Mouse (Mus musculus) midbrain, embryonic 14.5 days (tissue): ENCODE data around the gene Cdk14. TPM values are rescaled to one million over a fixed set of nuclear protein-coding genes. Genes with fewer than 3 reads are reported as not detected.

ENCODE experiments used
- ATAC-seq: fragments of 200-750 bp; cut with Nextera tagmentation; 2 replicates; pipeline ENCODE4 v1.8.0; 2017; ENCODE audit warnings: moderate number of reproducible peaks, moderate library complexity; ENCODE audit not compliant: low FRiP score, low TSS enrichment
- DNase-seq: peaks from one replicate; pipeline ENCODE4 v3.0.0-alpha.2; 2015
- H3K27ac ChIP-seq: fragments of 300-500 bp; sonication (generic); replicated peaks from 2 replicates; pipeline ENCODE4 v1.5.1; 2014; ENCODE audit warnings: mild to moderate bottlenecking, low read depth, low read length, moderate library complexity
- H3K27me3 ChIP-seq: fragments of 300-500 bp; sonication (generic); 2 replicates; pipeline ENCODE4 v1.6.1; 2014; ENCODE audit warnings: low read length, control low read depth, mixed read lengths; ENCODE audit not compliant: control insufficient read depth, insufficient read depth
- H3K36me3 ChIP-seq: fragments of 300-500 bp; sonication (generic); 2 replicates; pipeline ENCODE4 v1.6.1; 2014; ENCODE audit warnings: low read length, control low read depth; ENCODE audit not compliant: control insufficient read depth, insufficient read depth
- H3K4me1 ChIP-seq: fragments of 300-500 bp; sonication (generic); 2 replicates; pipeline ENCODE4 v1.6.1; 2014; ENCODE audit warnings: mild to moderate bottlenecking, antibody characterized with exemption, low read length, control low read depth; ENCODE audit not compliant: control insufficient read depth, insufficient read depth
- H3K4me2 ChIP-seq: fragments of 300-500 bp; sonication (generic); 2 replicates; pipeline ENCODE4 v1.6.1; 2014; ENCODE audit warnings: mild to moderate bottlenecking, low read length, moderate library complexity
- H3K4me3 ChIP-seq: fragments of 300-500 bp; sonication (generic); replicated peaks from 2 replicates; pipeline ENCODE4 v1.5.1; 2014; ENCODE audit warnings: low read depth, low read length
- H3K9ac ChIP-seq: fragments of 300-500 bp; sonication (generic); replicated peaks from 2 replicates; pipeline ENCODE4 v1.6.1; 2014; ENCODE audit warnings: mild to moderate bottlenecking, low read length, moderate library complexity
- H3K9me3 ChIP-seq: fragments of 300-500 bp; sonication (generic); 2 replicates; pipeline ENCODE4 v1.6.1; 2016; ENCODE audit warnings: low read length, control low read depth, mixed read lengths; ENCODE audit not compliant: control insufficient read depth
- WGBS: fragments of 180-500 bp; shearing (Covaris S2); extraction: QIAGEN DNeasy Blood & Tissue Kit; methylation state at CpG from one replicate; pipeline ENCODE4 v1.1.7; 2014; 5-methylcytosine and 5-hydroxymethylcytosine counted together
- polyA plus RNA-seq: library from polyadenylated mRNA; unstranded; fragments of >200 nt; fragmentation: Nextera tagmentation; extraction: Ambion mirVana; gene quantifications from 2 replicates; pipeline ENCODE4 v1.2.1, GENCODE M21; 2014

Cdk14 gene
- polyA plus RNA-seq, 1 experiment from 2014 or later: 54.0 TPM

- Histone ChIP-seq H3K4me2 (peak overlapping the region; percentile 91), H3K9ac (peak overlapping the region; percentile 96), H3K4me1 (peaks cover 7% of the 10 kb centered on the region), H3K36me3 (peaks cover 4% of the 10 kb centered on the region; the same call in 1 of the 2 replicates), H3K27me3 (no peaks in the 10 kb centered on the region), H3K4me3 (peak overlapping the region; percentile 90), H3K27ac (peak overlapping the region; percentile 99), H3K9me3 (no peaks in the 10 kb centered on the region)
- DNase-seq: peak; percentile 56
- 1% methylated on average over 23 of the region's 23 CpGs for WGBS
- ATAC-seq: no peak
Observed at GRCm38 (mm10) chr5:4758331-4759080, 661.6 kb downstream of the Cdk14 start.

DNA sequence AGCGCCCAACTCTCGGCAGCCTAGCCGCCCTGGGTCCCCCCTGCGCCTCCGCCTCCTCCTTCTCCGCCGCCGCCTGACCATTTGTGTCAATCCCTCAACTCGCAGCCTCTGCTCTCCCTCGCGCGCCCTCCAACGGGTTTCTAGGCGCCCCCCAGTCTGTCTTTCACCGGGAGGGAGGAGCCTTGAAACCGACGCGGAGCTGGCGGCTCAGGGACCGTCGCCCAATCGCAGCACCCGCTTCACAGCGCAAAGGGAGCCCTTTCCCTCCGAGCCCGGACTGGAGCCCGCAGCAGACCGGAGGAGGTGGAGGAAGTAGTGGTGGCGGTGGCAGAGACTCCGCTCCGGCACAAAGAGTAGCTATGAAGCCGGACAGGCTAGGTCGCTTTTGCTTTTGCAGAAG is 662.2 kb downstream of the Cdk14 start, which contains the start of gene Fzd1:
TSS of gene Fzd1 (minus strand) at position 134 of the 400 bp plus-strand sequence.
- Histone ChIP-seq H3K27me3 (no peaks in the 10 kb centered on the region), H3K36me3 (peaks cover 4% of the 10 kb centered on the region; the same call in 1 of the 2 replicates), H3K27ac (peak within 1 kb of the TSS; percentile 99), H3K4me2 (peak within 1 kb of the TSS; percentile 91), H3K9ac (peak within 1 kb of the TSS; percentile 96), H3K9me3 (no peaks in the 10 kb centered on the region), H3K4me3 (peak within 1 kb of the TSS; percentile 90), H3K4me1 (peaks cover 7% of the 10 kb centered on the region)
- DNase-seq (peak; percentile 97), ATAC-seq (peak; percentile 94)
- under 1% methylated on average over 33 of the region's 33 CpGs for WGBS

GRCm38 (mm10) chr5:4756871-4757711 is 663.0 kb downstream of the Cdk14 start:
- H3K36me3 ChIP-seq: peaks cover 4% of the 10 kb centered on the region; the same call in 1 of the 2 replicates
- H3K4me1 ChIP-seq: peaks cover 7% of the 10 kb centered on the region
- WGBS: under 1% methylated on average over 79 of the region's 80 CpGs
- H3K4me2 ChIP-seq: peak overlapping the region; percentile 91
- H3K4me3 ChIP-seq: peak overlapping the region; percentile 90
- DNase-seq (peak; percentile 80), ATAC-seq (peak; percentile 43)
- H3K9ac ChIP-seq: peak overlapping the region; percentile 96
- no peaks in the 10 kb centered on the region for H3K27me3 ChIP-seq
- no peaks in the 10 kb centered on the region for H3K9me3 ChIP-seq
- peak overlapping the region; percentile 99 for H3K27ac ChIP-seq

DNA sequence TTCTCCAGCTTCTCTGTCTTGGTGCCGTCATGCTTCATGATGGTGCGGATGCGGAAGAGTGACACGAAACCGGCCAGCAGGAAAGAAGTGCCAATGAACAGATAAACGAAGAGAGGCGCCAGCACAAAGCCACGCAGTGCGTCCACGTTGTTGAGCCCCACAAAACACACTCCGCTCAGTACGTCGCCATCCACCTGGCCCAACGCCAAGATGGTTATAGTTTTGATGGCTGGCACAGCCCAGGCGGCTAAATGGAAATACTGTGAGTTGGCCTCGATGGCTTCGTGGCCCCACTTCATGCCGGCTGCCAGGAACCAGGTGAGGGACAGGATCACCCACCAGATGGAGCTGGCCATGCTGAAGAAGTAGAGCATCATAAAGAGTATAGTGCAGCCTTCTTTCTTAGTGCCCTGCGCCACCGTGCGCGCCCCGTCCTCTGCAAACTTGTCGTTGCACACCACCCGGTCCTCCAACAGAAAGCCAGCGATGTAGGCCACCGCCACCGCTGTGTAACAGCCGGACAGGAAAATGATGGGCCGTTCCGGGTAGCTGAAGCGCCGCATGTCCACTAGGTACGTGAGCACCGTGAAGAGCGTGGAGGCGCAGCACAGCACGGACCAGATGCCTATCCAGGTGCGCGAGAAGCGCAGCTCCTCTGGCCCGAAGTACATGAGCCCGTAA is 664.0 kb downstream of the Cdk14 start:
- Histone ChIP-seq H3K27ac (peak overlapping the region; percentile 99), H3K4me2 (peak overlapping the region; percentile 91), H3K4me3 (peak overlapping the region; percentile 90), H3K36me3 (peaks cover 8% of the 10 kb centered on the region; the same call in 1 of the 2 replicates), H3K27me3 (no peaks in the 10 kb centered on the region), H3K4me1 (peaks cover 7% of the 10 kb centered on the region), H3K9ac (peak overlapping the region; percentile 96), H3K9me3 (no peaks in the 10 kb centered on the region)
- ATAC-seq: peak; percentile 0; the same call in 1 of the 2 replicates
- DNase-seq: peak; percentile 77
- WGBS: under 1% methylated on average over 43 of the region's 43 CpGs

- DNase-seq (peak; percentile 48), ATAC-seq (no peak)
- Histone ChIP-seq H3K9me3 (no peaks in the 10 kb centered on the region), H3K27ac (peak overlapping the region; percentile 99), H3K36me3 (peaks cover 8% of the 10 kb centered on the region; the same call in 1 of the 2 replicates), H3K4me3 (peak overlapping the region; percentile 90), H3K4me2 (peak overlapping the region; percentile 91), H3K27me3 (no peaks in the 10 kb centered on the region), H3K9ac (peak overlapping the region; percentile 96), H3K4me1 (peaks cover 7% of the 10 kb centered on the region)
- WGBS: 28% methylated on average over 11 of the region's 11 CpGs
Observed at GRCm38 (mm10) chr5:4755326-4755725, 664.8 kb downstream of the Cdk14 start.

DNA sequence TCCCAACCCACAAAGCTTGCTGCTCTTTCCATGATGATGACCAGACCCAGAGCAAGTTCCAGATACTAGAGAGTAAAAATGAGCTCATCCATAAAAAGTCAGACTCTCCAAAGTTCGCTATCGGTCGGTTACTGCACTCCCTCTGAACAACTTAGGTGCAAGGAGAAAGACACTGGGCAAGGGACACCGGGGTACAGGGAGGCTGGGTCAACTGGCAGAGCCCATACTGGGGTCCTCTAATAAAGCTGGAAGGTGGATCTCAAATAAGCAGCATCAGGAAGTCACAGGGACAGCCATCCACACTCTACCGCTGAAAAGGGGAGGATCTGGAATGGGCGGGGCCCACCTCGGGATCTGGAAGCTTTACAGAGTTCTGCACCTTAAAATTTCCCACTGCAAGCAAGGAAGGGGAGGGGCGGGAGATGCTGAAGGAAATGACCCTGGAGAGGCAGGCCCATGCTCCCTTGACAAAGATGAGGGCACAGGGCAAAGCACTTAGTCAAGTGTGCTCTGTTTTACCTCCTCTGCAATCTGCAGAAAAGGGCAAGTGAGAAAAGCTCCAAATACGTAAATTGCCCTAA is 665.3 kb downstream of the Cdk14 start:
- DNase-seq (peak; percentile 51), ATAC-seq (no peak)
- Histone ChIP-seq H3K4me3 (peak overlapping the region; percentile 90), H3K4me1 (peaks cover 7% of the 10 kb centered on the region), H3K4me2 (peak overlapping the region; percentile 91), H3K9me3 (no peaks in the 10 kb centered on the region), H3K27me3 (no peaks in the 10 kb centered on the region), H3K27ac (peak overlapping the region; percentile 99), H3K9ac (peak overlapping the region; percentile 96), H3K36me3 (peaks cover 8% of the 10 kb centered on the region; the same call in 1 of the 2 replicates)
- 35% methylated on average over 9 of the region's 9 CpGs for WGBS
